Mouse (Mus musculus) liver, adult 2 months (tissue): ENCODE measurements around the gene Csrnp2.

ENCODE experiments used
- CTCF ChIP-seq: fragments of 200-500 bp; IDR thresholded peaks from 2 replicates; pipeline ENCODE4 v1.5.1; 2011; ENCODE audit warnings: low read depth, low read length, control low read depth
- POLR2A ChIP-seq: fragments of 200-500 bp; IDR thresholded peaks from 2 replicates; pipeline ENCODE4 v1.6.1; 2011; ENCODE audit warnings: low read length, control low read depth; ENCODE audit not compliant: insufficient read depth; ENCODE audit errors: extremely low read depth

DNA sequence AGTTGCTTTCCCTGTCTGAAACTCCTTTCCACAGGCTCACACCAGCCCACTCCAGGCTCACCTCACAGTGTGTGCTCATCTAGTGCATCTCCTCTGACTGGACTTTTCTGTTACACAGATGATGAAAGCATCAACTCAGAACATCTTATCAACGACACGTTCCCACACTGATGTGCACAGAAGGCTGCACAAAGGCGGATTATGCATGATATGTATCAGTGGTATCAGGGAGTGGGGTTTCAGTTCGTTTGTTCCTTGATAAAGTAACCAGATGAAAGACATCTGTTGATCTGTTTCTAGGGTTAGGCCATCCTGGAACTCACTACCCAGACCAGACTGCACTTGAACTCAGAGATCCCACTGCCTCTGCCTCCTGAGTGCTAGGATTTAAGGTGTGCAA, 18.1 kb upstream of the Csrnp2 start:
- TF ChIP-seq CTCF (no peak), POLR2A (no peak)
